Mouse (Mus musculus): ENCODE data around the gene Fam84b. TPM values are rescaled to one million over a fixed set of nuclear protein-coding genes. Genes with fewer than 3 reads are reported as not detected.

Fam84b gene
- polyA plus RNA-seq, 1 experiment = not detected

DNA sequence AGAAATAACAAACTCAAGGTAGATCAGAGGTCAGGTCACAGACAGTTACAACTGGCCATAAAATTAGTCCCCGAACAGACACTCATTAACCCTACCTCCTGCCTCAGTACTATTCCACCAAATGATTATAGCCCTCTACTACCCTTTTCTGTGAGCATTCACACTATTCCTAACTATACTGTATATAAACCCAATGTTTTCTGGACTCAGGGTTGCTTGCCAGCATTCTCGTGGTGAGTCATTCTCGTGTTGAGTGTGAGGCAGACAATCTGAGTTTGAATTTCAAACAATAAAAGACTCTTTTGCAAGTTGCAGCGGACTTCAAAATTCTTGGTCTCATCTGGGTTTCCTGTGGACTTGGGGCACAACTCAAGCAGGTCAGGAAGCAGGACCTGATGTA, 74.5 kb downstream of the Fam84b start:
- no peak overlapping the region for H3K4me3 ChIP-seq (ENCODE audit: insufficient read depth, low read depth, low read length)
- H3K27ac ChIP-seq (ENCODE audit: insufficient read depth, low read depth, low read length) = no peak overlapping the region
- TF ChIP-seq POLR2A (IDR thresholded peaks at IDR 0.05; ENCODE audit: insufficient read depth, low read depth, low read length) (no peak), CTCF (IDR thresholded peaks at IDR 0.05; ENCODE audit: insufficient read depth, low read depth, low read length) (no peak)
- 68% methylated on average over 4 of the region's 4 CpGs for WGBS
- H3K4me1 ChIP-seq (ENCODE audit: control insufficient read depth, insufficient read depth, low read length) = no peaks in the 10 kb centered on the region

Other genes with a start within 250 kb of the Fam84b start
- not detected in 2 replicates for gene A1bg, start 69.2 kb upstream of the Fam84b start, polyA plus RNA-seq (2012; ENCODE audit: insufficient read depth, insufficient read length, low replicate concordance, missing spikeins)